ENCODE assay signal across 9 mouse cellular contexts in the genomic region with DNA sequence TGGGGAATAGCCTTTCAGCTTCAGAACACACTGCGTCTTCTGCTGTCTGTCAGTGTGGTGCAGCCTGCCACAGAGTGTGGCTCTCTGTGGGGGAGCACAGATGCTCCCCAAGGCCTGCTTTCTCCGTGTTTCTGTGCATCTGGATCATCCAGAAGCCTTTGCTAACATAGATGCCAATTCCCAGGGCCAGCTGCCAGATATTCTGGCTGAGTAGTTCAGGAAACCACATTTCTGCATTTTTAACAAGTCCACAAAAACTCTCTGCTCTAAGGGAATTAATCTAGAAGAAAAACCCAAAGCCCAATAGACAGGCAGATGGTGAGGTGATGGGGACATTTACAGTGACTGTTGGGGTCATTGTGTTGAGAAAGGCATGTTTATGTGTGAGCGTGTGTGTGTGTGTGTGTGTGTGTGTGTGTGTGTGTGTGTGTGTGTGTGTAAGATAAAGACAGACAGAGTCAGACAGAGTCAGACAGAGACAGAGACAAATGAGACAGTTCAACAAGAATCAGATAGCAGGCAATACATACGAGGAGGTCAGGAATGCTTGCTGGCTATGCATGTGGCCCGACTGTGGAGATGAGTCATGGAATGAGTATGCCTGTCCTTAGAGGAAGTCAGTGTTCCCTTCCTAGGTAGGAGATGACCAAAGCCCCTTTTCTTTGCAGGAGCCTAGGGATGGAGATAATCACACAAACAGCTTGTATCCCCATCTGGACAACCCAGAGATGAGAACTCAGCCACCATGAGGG.
A peak's percentile ranks its signal among the peaks of the same experiment; 100 is the strongest.
DNase-seq lines count a peak whose midpoint lies in the region; ATAC-seq and TF ChIP-seq lines count a peak whose summit lies in the region.
"Had no signal": no experiment of that assay in that cellular context is flagged by ENCODE, and none has a peak within 500 bp of the region (broad histone marks: within the 10 kb centered on the region; RNA-seq: fewer than 3 reads in every experiment).

No protein-coding gene starts in this region.

- peak; percentile 57 for DNase-seq in limb, embryonic 14.5 days (ENCODE audit: low spot score)
- DNase-seq in limb, embryonic 10.5 days (ENCODE audit: low spot score), result no peak
- peak; percentile 18 to 42 for DNase-seq in cerebellum, postnatal 25 days
- DNase-seq in gastrocnemius, postnatal 14 days, result peak; percentile 50
- peak; percentile 80 for DNase-seq in right cerebral cortex, adult 18-20 months
- DNase-seq in c-Kit-positive CD71-positive TER-119-positive erythroid progenitor cells, embryonic 14.5 days (ENCODE audit: low spot score), result no peak
- no peak for DNase-seq in urinary bladder, postnatal 36 days (ENCODE audit: low spot score in 2 of 2)
- DNase-seq in testis, postnatal 10 days (ENCODE audit: low spot score), result no peak

- H3K27ac ChIP-seq in limb, embryonic 14.5 days (replicated peaks; ENCODE audit: low read depth, low read length), result no peak overlapping the region
- no peak overlapping the region for H3K27ac ChIP-seq in limb, embryonic 10.5 days
- H3K27ac ChIP-seq: lung, embryonic 15.5 days had no signal

- intact Hi-C loops in gastrocnemius, postnatal 14 days (cut with DNase I; ENCODE audit: low total_unique reads), result loop anchor here (10.0 kb wide), 1 partner anchor 301 kb away; a partner anchor contains a TSS

- WGBS in limb, embryonic 14.5 days, result 54% methylated on average over 5 of the region's 5 CpGs
- 62% methylated on average over 5 of the region's 5 CpGs for WGBS in limb, embryonic 10.5 days

- no peaks in the 10 kb centered on the region for H3K9me3 ChIP-seq in limb, embryonic 14.5 days (ENCODE audit: control insufficient read depth, low read length)
- H3K9me3 ChIP-seq in limb, embryonic 10.5 days (replicated peaks), result no peaks in the 10 kb centered on the region
- H3K9me3 ChIP-seq: lung, embryonic 15.5 days had no signal

- H3K4me3 ChIP-seq in limb, embryonic 14.5 days (replicated peaks; ENCODE audit: low read length), result no peak overlapping the region
- H3K4me3 ChIP-seq in limb, embryonic 10.5 days, result no peak overlapping the region
- H3K4me3 ChIP-seq: lung, embryonic 15.5 days had no signal

- no peaks in the 10 kb centered on the region for H3K4me1 ChIP-seq in limb, embryonic 14.5 days (ENCODE audit: control insufficient read depth, insufficient read depth, low read length)
- H3K4me1 ChIP-seq in limb, embryonic 10.5 days, result no peaks in the 10 kb centered on the region
- H3K4me1 ChIP-seq: lung, embryonic 15.5 days had no signal

- no peak for ATAC-seq in limb, embryonic 14.5 days (ENCODE audit: low FRiP score, low read depth)

- H3K36me3 ChIP-seq in limb, embryonic 14.5 days (ENCODE audit: control insufficient read depth, insufficient read depth, low read length), result no peaks in the 10 kb centered on the region
- no peaks in the 10 kb centered on the region for H3K36me3 ChIP-seq in limb, embryonic 10.5 days
- H3K36me3 ChIP-seq: lung, embryonic 15.5 days had no signal

- no peak overlapping the region for H3K9ac ChIP-seq in limb, embryonic 14.5 days (ENCODE audit: low read depth, low read length, severe bottlenecking)
- H3K9ac ChIP-seq: lung, embryonic 15.5 days had no signal

- no peaks in the 10 kb centered on the region for H3K27me3 ChIP-seq in limb, embryonic 14.5 days (ENCODE audit: control insufficient read depth, insufficient read depth, low read length)
- no peaks in the 10 kb centered on the region for H3K27me3 ChIP-seq in limb, embryonic 10.5 days (ENCODE audit: low read depth, poor library complexity, severe bottlenecking)
- H3K27me3 ChIP-seq: lung, embryonic 15.5 days had no signal

- no peak overlapping the region for H3K4me2 ChIP-seq in limb, embryonic 14.5 days (replicated peaks; ENCODE audit: low read depth, low read length, severe bottlenecking)
- H3K4me2 ChIP-seq: lung, embryonic 15.5 days had no signal

- TF ChIP-seq POLR2A in limb, embryonic 14.5 days (IDR thresholded peaks at IDR 0.05; ENCODE audit: borderline replicate concordance, extremely low read depth, insufficient read depth, insufficient read length), result no peak

Comparison
In these comparisons a context has a peak if more than half of its experiments do, and no peak if none do; other contexts are left out.
1. DNase-seq: peak in limb, embryonic 14.5 days (single experiment), cerebellum, postnatal 25 days (2 of 2), gastrocnemius, postnatal 14 days (single experiment) and right cerebral cortex, adult 18-20 months (single experiment); none in limb, embryonic 10.5 days (single experiment), c-Kit-positive CD71-positive TER-119-positive erythroid progenitor cells, embryonic 14.5 days (single experiment), urinary bladder, postnatal 36 days (0 of 2) and testis, postnatal 10 days (single experiment).